Mouse (Mus musculus): ENCODE measurements around the gene Slc25a17. TPM values are rescaled to one million over a fixed set of nuclear protein-coding genes. Genes with fewer than 3 reads are reported as not detected.

The Slc25a17 gene
- total RNA-seq (2023) = 31.5 to 38.9 TPM (median 36.0 TPM) in 4 replicates

GRCm38 (mm10) chr15:81360345-81361021 lies at the start of gene Slc25a17:
Gene Slc25a17 (minus strand): TSS chr15:81360812.

GRCm38 (mm10) chr15:81408199-81408598 lies 47.6 kb upstream of the Slc25a17 start, which contains the start of gene Dnajb7:
Gene Dnajb7 (minus strand): TSS chr15:81408299.

GRCm38 (mm10) chr15:81399638-81400315 lies 39.2 kb upstream of the Slc25a17 start, which contains the start of the genes St13 and Xpnpep3:
Gene St13 (minus strand): TSS chr15:81400077.
Gene Xpnpep3 (plus strand): TSS chr15:81400138.

Other genes starting within 250 kb of the Slc25a17 start
- gene Mrtfa, start 170.1 kb downstream of the Slc25a17 start, total RNA-seq (2023) = 116 to 140 TPM (median 131 TPM) in 4 replicates
- not detected in 4 replicates for gene Mchr1, start 125.3 kb downstream of the Slc25a17 start, total RNA-seq (2023)
- gene St13, start 39.3 kb upstream of the Slc25a17 start, total RNA-seq (2023) = 81.2 to 102 TPM (median 87.7 TPM) in 4 replicates
- gene Xpnpep3, start 39.3 kb upstream of the Slc25a17 start, total RNA-seq (2023) = 11.8 to 16.8 TPM (median 14.7 TPM) in 4 replicates
- gene Dnajb7, start 47.5 kb upstream of the Slc25a17 start, total RNA-seq (2023) = not detected in 4 replicates
- gene Rbx1, start 105.5 kb upstream of the Slc25a17 start, total RNA-seq (2023) = 78.3 to 104 TPM (median 89.1 TPM) in 4 replicates
- 198 to 215 TPM (median 208 TPM) in 4 replicates for gene Ep300, start 224.5 kb upstream of the Slc25a17 start, total RNA-seq (2023)

Measured in B cell, adult 62 days (primary cell).